Mouse (Mus musculus) erythroblast, embryonic 14.5 days (primary cell): ENCODE measurements at regions not wholly inside any gene's neighbourhood (a gene's known extent, or its start where the extent isn't known, plus 50 kb on each side); places are given as distances from the start of the nearest gene placed in this dataset.

Experiments
- H3K27me3 ChIP-seq: 2 replicates; pipeline ENCODE4 v1.6.1; 2012; ENCODE audit warnings: inconsistent platforms; ENCODE audit not compliant: control insufficient read depth
- H3K36me3 ChIP-seq: 2 replicates; pipeline ENCODE4 v1.6.1; 2012; ENCODE audit warnings: mild to moderate bottlenecking, inconsistent platforms; ENCODE audit not compliant: control insufficient read depth
- H3K4me1 ChIP-seq: 2 replicates; pipeline ENCODE4 v1.6.1; 2012; ENCODE audit warnings: inconsistent platforms; ENCODE audit not compliant: control insufficient read depth
- H3K4me3 ChIP-seq: replicated peaks from 2 replicates; pipeline ENCODE3; 2012; ENCODE audit warnings: moderate library complexity, mild to moderate bottlenecking, inconsistent platforms
- H3K9me3 ChIP-seq: 2 replicates; pipeline ENCODE4 v1.6.1; 2012; ENCODE audit warnings: low read length, inconsistent platforms, mixed read lengths; ENCODE audit not compliant: control insufficient read depth
- GATA1 ChIP-seq: IDR thresholded peaks from 2 replicates; pipeline ENCODE4 v1.6.1; 2012; ENCODE audit warnings: low read length, inconsistent platforms, mixed read lengths
- TAL1 ChIP-seq: IDR thresholded peaks from 3 replicates; pipeline ENCODE4 v1.6.1; 2012; ENCODE audit warnings: low read length, inconsistent platforms, mixed read lengths

- TF ChIP-seq GATA1 (no peak), TAL1 (no peak)
- Histone ChIP-seq H3K36me3 (no peaks in the 10 kb centered on the region), H3K27me3 (peaks cover 32% of the 10 kb centered on the region), H3K4me3 (no peak overlapping the region), H3K9me3 (no peaks in the 10 kb centered on the region), H3K4me1 (peaks cover 17% of the 10 kb centered on the region)
These were observed 53.2 kb downstream of the Gpr6 start for GRCm38 (mm10) chr10:41018888-41019287.

- Histone ChIP-seq H3K9me3 (no peaks in the 10 kb centered on the region), H3K36me3 (no peaks in the 10 kb centered on the region), H3K27me3 (peaks cover 35% of the 10 kb centered on the region), H3K4me3 (no peak overlapping the region), H3K4me1 (peaks cover 18% of the 10 kb centered on the region)
- TF ChIP-seq TAL1, result no peak
These were observed 55.5 kb downstream of the Gpr6 start for GRCm38 (mm10) chr10:41016547-41016946.

GRCm38 (mm10) chr10:41015654-41016053, 56.4 kb downstream of the Gpr6 start:
- TF ChIP-seq GATA1, result no peak
- no peak for TF ChIP-seq TAL1
- H3K27me3 ChIP-seq, result peaks cover 35% of the 10 kb centered on the region
- no peaks in the 10 kb centered on the region for H3K36me3 ChIP-seq

GRCm38 (mm10) chr10:41010585-41010984, 61.5 kb downstream of the Gpr6 start:
- TF ChIP-seq GATA1 (no peak), TAL1 (no peak)

More at GRCm38 (mm10) chr10:41015654-41016053, 56.4 kb downstream of the Gpr6 start:
- Histone ChIP-seq H3K9me3 (no peaks in the 10 kb centered on the region), H3K4me3 (no peak overlapping the region), H3K4me1 (peaks cover 18% of the 10 kb centered on the region)

GRCm38 (mm10) chr10:41007866-41008265, 64.2 kb downstream of the Gpr6 start:
- H3K9me3 ChIP-seq, result no peaks in the 10 kb centered on the region
- no peaks in the 10 kb centered on the region; the same call in 1 of the 2 replicates for H3K27me3 ChIP-seq
- TF ChIP-seq GATA1, result no peak
- TF ChIP-seq TAL1, result no peak
- H3K36me3 ChIP-seq, result peaks cover 3% of the 10 kb centered on the region
- peaks cover 57% of the 10 kb centered on the region for H3K4me1 ChIP-seq
- H3K4me3 ChIP-seq, result no peak overlapping the region

More at GRCm38 (mm10) chr10:41010585-41010984, 61.5 kb downstream of the Gpr6 start:
- Histone ChIP-seq H3K27me3 (peaks cover 13% of the 10 kb centered on the region), H3K36me3 (peaks cover 3% of the 10 kb centered on the region), H3K9me3 (no peaks in the 10 kb centered on the region), H3K4me1 (peaks cover 48% of the 10 kb centered on the region), H3K4me3 (no peak overlapping the region)

GRCm38 (mm10) chr10:41006634-41007033, 65.5 kb downstream of the Gpr6 start:
- Histone ChIP-seq H3K36me3 (peaks cover 3% of the 10 kb centered on the region), H3K9me3 (no peaks in the 10 kb centered on the region), H3K4me3 (peak overlapping the region; percentile 48), H3K27me3 (no peaks in the 10 kb centered on the region), H3K4me1 (peaks cover 55% of the 10 kb centered on the region)
- TF ChIP-seq GATA1 (peak; percentile 84), TAL1 (peak; percentile 95)

- H3K4me3 ChIP-seq, result no peak overlapping the region
- peaks cover 3% of the 10 kb centered on the region for H3K36me3 ChIP-seq
- peaks cover 3% of the 10 kb centered on the region; the same call in 1 of the 2 replicates for H3K27me3 ChIP-seq
- H3K4me1 ChIP-seq, result peaks cover 55% of the 10 kb centered on the region
- no peak for TF ChIP-seq GATA1
- TF ChIP-seq TAL1, result no peak
- H3K9me3 ChIP-seq, result peaks cover 3% of the 10 kb centered on the region; the same call in 1 of the 2 replicates
These were observed 66.3 kb downstream of the Gpr6 start for GRCm38 (mm10) chr10:41005776-41006175.

GRCm38 (mm10) chr10:41004753-41005152, 67.3 kb downstream of the Gpr6 start:
- Histone ChIP-seq H3K27me3 (peaks cover 5% of the 10 kb centered on the region; the same call in 1 of the 2 replicates), H3K4me1 (peaks cover 49% of the 10 kb centered on the region), H3K4me3 (no peak overlapping the region), H3K36me3 (peaks cover 3% of the 10 kb centered on the region), H3K9me3 (peaks cover 3% of the 10 kb centered on the region; the same call in 1 of the 2 replicates)
- TF ChIP-seq TAL1 (no peak), GATA1 (no peak)

GRCm38 (mm10) chr10:41004044-41004689, 67.9 kb downstream of the Gpr6 start:
- Histone ChIP-seq H3K4me3 (no peak overlapping the region), H3K4me1 (peaks cover 47% of the 10 kb centered on the region), H3K9me3 (peaks cover 3% of the 10 kb centered on the region; the same call in 1 of the 2 replicates), H3K27me3 (peaks cover 5% of the 10 kb centered on the region; the same call in 1 of the 2 replicates), H3K36me3 (peaks cover 3% of the 10 kb centered on the region)
- TF ChIP-seq TAL1 (no peak), GATA1 (no peak)
